Mouse (Mus musculus) embryonic fibroblast, embryonic 13.5 days (primary cell): ENCODE results near the gene Atp2c2.

Experiments
- CTCF ChIP-seq: IDR thresholded peaks from 2 replicates; pipeline ENCODE4 v1.5.1; 2011; ENCODE audit warnings: mild to moderate bottlenecking, control low read depth, low read length, moderate library complexity, borderline replicate concordance; ENCODE audit not compliant: insufficient read depth
- POLR2A ChIP-seq: IDR thresholded peaks from 2 replicates; pipeline ENCODE4 v1.6.1; 2011; ENCODE audit warnings: low read depth, mild to moderate bottlenecking, control low read depth, low read length, moderate library complexity

- TF ChIP-seq CTCF (no peak), POLR2A (no peak)
Observed at GRCm38 (mm10) chr8:119732072-119732471, 32.3 kb downstream of the Atp2c2 start.
